Mouse (Mus musculus) right cerebral cortex, adult 18-20 months (tissue): ENCODE measurements around the gene Arhgef10l.

Experiments
- DNase-seq: peaks from one replicate; pipeline ENCODE4 v3.0.0; 2022; ENCODE audit warnings: mixed read lengths

The Arhgef10l gene

GRCm38 (mm10) chr4:140657681-140658575, 7.9 kb downstream of the Arhgef10l start:
- peak; percentile 84 for DNase-seq

GRCm38 (mm10) chr4:140656529-140656928, 9.3 kb downstream of the Arhgef10l start:
- DNase-seq = no peak

DNA sequence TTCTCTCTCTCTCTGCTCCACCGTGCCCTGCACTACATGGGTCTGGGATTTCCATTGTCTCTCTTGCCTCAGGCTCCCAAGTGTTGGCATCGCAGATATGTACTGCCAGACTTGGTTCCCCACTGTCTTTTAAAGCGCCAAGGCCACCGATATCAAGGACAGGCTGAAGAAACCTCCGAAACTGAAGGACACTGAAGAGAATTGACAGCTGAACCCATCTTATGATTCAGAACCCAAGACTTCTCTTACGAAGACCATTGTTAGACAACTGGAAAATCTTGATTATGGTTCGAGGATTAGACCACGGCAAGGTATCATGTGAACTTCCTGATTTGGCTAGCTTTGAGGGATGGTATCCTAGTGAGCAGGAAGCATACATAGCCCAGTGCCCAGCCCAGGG, 11.0 kb downstream of the Arhgef10l start:
- DNase-seq = no peak

- no peak for DNase-seq
These were observed 11.8 kb downstream of the Arhgef10l start for GRCm38 (mm10) chr4:140653835-140654583.

- DNase-seq = no peak
These were observed 16.1 kb downstream of the Arhgef10l start for GRCm38 (mm10) chr4:140649731-140650130.

DNA sequence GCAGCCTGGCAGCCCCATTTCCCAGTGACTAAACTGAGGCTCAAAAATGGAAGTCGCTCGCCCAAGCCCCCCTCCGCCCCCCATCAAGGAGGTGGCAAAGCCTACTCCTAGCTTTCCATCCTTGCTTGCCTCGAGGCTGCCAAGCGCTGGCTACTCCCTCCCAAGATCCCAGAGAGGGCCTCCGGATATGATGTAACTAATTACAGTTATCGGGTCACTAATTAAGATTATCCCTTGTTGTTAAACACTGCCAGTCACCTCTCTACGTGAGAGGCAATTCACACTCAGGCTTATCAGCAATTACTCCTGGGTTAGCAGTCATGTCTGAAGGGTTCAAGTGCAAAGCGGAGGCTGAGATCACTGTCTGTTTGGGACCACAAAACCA, 16.6 kb downstream of the Arhgef10l start:
- DNase-seq = no peak

DNA sequence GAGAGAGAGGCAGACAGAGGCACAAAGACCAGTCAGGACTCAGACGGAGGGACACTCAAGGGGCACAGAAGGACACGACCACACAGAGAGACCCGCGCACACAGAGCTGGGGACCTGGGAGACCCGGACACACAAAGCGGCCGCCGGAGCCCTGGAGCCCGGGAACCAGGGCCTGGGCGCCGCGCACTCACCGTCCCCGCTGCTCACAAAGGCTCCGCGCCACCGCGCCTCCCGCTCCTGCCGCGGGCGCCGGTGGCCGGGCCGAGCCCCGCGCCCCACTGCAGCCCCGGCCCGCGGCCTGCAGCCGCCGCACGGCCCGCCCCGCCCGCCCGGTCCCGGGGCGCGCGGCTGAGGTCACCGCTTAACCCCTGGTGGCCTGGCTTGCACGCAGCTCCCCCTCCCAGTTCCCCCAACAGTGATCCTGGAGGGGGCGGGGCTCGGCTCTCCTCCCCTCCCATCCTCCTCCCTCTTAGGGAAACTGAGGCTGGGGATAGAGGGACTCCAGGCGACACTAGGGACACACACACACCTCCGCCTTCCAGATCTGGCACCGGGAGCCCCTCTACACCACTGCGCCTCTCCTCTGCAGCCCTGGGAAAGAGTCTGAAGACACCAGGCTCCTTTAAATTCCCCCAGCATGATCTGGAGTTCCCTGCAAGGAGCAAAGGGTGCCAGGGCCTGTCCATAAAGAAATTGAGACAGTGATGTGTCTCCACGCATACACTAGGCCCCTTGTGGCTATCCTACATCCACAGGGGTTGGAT, 17.2 kb downstream of the Arhgef10l start:
- peak; percentile 39 for DNase-seq

- DNase-seq = peak; percentile 21
These were observed 17.9 kb downstream of the Arhgef10l start for GRCm38 (mm10) chr4:140647711-140648421.

DNA sequence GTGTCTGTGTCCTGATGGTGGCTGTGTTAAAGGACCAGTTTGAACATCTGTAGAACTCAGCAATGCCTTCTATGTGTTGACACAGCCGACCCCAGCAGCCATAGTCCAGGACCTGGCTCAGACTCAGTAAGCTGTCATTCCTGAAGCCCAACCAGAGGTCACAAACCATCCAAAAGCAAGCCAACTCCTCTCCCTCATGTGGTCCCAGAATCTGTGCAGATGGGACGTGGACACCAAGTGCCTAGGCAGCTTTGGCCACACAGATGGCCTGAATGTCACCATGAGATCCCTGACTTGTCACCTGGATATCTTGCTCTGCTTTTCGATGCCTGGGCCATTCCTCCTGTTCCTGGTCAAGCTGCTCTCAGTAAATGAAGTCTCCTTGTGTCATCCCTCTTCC, 20.2 kb downstream of the Arhgef10l start:
- DNase-seq = no peak

GRCm38 (mm10) chr4:140644701-140645100, 21.1 kb downstream of the Arhgef10l start:
- no peak for DNase-seq

- DNase-seq = no peak
These were observed 21.5 kb downstream of the Arhgef10l start for GRCm38 (mm10) chr4:140644276-140644675.

GRCm38 (mm10) chr4:140642378-140642777, 23.4 kb downstream of the Arhgef10l start:
- DNase-seq = no peak

DNA sequence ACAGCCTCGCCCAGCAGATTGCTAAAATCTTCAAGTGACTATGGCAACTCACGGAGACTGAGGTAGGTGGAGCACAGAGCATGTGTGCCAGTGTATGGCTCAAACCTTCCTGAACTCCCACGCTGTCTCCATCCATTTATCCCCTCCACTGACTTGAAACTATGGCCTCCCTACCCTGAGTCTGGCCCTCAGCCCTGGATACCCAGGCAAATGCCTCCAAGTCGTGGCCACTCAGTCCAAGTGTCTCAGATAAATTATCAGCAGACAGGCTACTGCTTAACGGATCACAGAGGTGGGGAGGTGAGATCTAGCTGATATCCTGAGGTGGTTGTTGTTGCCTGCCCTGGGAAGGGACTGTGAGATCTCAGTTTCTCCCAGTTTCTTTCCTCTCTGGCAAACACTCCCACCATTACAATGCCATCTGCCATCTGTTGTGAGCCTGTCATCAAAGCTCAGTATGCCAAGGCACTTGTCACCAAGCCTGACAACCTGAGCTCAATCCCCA, 24.3 kb downstream of the Arhgef10l start:
- peak; percentile 52 for DNase-seq

DNA sequence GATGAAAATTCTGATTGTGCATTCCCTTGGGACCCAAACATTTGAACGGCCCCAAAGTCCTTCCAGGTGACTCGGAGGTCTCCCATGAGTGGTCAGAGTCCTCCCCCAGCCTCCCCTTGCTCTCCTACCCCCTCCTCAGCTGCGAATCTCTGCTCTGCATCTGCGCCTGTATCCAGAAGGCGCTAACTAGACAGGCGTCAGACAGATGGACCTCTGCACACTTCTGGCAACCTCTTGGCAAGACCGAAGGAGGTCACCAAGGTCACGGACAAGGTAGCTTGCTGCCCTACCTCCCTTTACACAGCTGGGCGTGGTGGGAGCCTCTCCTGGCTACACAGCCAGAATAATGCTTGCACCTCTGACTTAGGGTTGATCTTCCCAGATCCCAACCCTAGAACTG, 25.1 kb downstream of the Arhgef10l start:
- DNase-seq = no peak

GRCm38 (mm10) chr4:140640242-140640523, 25.6 kb downstream of the Arhgef10l start:
- DNase-seq = no peak

DNA sequence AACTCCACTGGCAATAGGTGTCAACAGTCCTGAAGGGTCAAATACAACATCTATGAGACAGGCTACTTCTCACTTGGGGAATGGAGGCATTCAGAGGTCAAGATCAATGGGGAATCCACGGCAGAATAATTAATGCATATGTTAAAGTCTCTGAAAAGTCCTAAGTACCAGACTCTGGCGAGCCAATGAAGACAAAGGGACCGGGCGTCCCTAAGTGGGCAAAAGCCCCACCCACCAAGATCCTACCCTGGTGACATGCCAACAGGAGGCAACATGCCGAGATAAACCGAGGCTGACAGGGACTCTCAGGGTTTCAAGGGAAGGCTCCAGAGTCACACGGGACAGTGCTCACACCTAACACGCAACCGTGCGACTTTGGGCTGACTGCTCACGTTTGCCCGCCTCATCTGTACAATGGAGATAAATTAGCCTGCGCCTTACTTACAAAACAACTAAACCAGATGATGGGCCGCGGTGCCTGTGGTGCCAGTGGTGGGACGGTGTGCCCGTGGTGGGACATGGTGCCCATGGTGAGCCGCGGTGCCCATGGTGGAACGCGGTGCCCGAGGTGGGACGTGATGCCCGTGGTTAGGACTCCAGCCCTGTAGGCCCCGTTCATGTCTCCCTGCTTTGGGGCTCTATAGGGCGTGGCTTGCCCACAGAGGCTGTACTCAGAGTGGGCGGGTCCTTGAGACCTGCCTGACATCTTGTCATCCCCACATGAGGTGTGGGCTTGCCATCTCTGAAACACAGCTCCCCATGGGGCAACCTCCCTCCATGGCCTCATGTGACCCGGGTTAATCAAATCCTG, 26.2 kb downstream of the Arhgef10l start:
- DNase-seq = no peak

GRCm38 (mm10) chr4:140638591-140638990, 27.2 kb downstream of the Arhgef10l start:
- no peak for DNase-seq

GRCm38 (mm10) chr4:140637269-140637668, 28.5 kb downstream of the Arhgef10l start:
- DNase-seq = no peak

GRCm38 (mm10) chr4:140636312-140636996, 29.4 kb downstream of the Arhgef10l start:
- no peak for DNase-seq

DNA sequence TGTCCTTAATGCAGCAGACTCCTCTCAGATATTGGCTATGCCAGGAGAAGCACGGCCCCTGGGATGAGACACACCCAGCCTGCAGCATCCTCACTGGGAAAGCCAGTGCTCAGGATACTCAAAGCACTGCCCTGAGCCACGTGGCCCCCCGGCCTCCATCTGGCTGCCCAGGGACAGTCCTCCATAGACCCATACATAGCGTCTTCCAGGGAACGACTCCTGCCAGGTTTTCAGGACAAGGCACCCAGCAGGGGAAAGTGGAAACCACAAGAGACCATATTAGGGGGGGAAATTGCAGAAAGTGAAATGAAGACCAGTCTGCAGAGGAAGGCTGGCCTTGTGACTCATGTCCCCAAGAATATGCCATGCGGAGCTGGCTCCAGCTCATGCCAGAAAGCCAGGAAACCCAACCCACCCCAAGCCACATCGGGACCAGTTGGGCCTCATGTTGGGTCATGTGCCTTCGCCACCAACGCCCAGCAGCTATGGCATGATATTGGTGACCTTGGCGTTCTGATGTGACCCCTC, 30.9 kb downstream of the Arhgef10l start:
- no peak for DNase-seq
